Mouse (Mus musculus): Measurements from ENCODE around the gene Prdm2.

Prdm2 gene

GRCm38 (mm10) chr4:143106566-143106965 is 106.2 kb downstream of the Prdm2 start:
- DNase-seq (ENCODE audit: low spot score), result no peak

DNA sequence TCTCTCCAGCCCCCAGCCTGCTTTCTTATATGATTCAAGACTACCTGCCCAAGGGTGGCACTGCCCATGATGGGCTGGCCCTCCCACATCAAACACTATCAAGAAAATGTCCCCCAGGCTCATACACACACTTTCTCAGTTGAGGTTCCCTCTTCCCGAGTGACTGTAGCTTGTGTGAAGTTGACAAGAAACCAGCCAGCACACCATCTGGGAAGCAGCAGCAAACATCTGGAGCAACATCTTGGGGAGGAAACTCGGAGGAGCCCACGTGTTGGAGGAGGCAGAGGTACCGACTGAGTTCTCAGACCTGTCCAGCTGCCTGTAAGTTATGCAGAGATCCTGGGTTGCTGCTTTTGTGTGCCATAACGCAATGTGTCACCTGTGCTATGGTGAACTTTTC is 108.1 kb downstream of the Prdm2 start:
- no peak for DNase-seq (ENCODE audit: low spot score)

GRCm38 (mm10) chr4:143103811-143104210 is 109.0 kb downstream of the Prdm2 start:
- DNase-seq (ENCODE audit: low spot score), result no peak

DNA sequence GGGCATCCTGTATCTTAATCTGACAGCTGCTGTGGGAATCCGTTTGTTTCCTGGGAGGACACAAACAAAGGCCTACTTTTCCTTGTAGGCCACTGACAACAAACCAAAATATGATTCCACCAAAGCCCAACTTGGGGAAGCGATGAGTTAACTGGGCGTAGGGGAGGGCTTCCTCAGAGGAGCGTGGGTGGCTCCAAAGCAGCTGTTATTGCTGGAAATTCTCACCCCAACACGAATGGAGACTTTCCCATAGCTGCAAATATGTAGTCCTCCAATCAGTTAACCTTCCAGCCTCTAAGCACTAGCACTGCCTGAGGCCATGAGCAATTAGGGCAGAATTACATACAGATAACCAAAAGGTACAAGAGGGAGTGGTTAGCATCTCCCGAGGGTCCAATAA is 112.6 kb downstream of the Prdm2 start:
- no peak for DNase-seq (ENCODE audit: low spot score)

DNA sequence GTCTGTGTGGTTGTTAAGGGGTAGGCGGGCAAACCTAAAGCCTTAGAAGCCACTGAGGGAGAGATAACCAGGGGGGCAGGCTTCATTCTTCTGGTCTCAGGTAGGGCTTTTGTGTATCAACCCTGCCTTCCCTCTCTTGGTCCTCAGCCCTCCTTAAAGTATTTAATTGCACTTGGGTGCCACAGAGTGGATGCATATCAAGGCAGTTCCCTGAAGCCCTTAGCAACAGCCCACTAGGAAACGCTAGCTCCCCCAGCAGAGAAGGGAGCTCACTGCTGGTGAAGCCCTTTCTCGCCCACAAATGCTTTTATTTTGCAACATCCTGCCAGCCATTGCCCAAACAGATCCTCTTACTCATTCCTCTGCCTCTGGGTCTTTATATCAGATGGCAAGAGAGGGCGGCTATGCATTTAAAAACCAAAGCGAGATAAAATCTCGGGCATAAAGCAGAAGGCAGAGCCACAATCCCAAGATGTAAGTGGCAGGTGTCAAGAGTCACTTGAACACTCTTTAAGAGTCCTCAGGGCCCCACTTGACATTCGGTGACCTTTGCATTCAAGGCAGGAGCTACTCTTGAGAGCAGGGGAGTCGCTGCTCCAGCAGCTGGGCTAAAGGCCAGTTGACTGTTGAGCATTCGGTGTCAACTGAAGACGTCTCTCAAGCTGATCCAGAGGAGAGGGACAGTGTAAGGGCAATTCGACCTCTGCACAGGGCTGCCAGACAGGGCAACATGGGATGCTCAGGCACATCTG is 113.3 kb downstream of the Prdm2 start:
- DNase-seq (ENCODE audit: low spot score), result no peak

DNA sequence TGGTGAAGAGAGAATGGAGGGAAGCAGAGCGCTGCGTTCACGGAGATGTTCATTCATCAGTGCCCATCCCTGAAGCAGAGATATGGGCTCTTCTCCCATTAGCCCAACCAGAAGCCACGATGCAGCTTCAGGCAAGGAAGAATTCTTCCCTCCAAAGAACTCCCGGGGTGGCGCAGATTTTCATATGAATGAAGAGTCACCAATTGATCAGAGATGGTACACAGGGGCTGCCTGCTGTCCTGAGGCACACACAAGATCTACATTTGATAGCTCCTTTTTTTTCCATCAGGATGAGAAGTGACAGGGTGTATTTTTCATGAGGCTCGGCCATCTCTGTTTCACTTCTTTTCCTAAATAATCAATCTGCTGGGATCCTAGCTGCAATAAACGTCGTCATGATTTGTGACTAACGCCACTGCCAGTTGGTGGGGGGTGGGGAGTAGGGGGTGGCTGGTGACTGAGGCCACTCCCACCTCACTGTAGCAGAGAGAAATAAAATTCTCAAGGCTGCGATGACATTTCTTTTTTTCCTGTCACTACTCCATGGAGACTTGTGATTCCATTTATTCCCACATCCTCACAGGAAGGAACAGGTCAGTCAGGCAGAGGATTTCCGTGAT is 120.6 kb downstream of the Prdm2 start:
- DNase-seq (ENCODE audit: low spot score), result no peak

DNA sequence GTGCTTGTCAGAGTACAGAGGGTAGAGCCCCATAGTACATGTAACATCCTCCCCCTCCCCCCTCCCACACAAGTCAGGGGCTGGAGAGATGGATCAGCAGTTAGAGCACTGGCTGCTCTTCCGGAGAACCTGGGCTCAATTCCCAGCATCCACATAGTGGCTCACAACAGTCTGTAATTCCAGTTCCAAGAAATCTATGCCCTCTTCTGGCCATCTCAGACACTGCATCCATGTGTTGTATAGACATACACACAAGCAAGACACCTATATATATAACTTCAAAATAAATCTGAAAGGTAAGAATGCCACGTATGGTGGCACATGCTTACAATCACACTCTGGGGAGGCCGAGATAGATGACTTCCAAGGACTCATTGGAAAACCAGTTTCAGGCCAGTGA is 122.2 kb downstream of the Prdm2 start:
- no peak for DNase-seq (ENCODE audit: low spot score)

DNA sequence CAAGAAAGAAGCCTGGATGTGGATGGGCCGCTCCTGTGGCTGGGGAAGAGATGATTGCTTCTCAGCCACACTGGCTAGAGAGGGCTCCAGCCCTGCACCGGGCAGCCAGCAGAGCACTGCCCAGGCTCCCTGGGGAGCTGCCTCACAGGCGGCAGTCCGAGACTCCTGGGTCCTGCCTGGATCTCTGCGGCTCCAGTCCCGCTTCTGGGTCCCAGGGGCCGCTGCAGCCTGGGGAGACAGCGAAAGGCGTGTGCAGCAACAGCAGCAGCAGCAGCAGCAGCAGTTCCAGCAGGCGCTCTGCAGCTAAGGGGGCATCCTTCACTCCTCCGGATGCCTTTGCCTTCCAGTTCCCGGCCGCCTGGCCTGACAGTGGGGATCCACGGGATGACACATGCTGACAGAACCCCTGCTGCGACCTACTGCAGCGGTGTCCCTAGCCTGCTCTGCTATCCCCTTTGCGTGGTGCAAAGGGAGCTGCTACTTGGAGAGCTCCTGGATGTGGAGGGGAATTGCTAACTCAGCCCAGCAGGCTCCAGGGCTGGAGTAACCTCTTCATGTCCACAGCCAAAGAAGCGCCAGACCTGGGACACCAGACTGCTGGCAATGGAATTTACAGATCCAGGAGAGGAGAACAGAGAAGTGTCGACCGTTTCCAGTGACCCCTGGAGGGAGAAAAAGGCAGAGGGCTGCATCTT is 138.6 kb downstream of the Prdm2 start:
- DNase-seq (ENCODE audit: low spot score), result no peak

DNA sequence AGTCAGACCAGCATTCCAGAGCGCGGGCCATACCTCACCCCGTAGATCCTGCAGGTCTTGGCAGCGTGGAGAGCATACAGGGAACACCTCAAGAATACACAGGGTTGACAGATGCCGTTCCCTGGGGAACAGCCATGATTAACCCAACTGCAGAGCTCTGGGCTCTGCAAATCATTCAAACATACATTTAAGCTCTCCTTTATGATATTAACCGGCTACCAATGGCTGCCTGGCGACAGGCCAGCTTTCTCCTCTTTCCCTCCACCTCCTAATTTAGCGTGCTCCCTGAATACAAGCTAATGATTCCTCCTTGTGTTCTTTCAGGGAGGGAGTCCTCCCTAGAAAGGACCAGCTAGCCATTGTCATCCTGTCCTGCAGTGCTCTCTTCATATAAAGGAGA is 141.0 kb downstream of the Prdm2 start:
- no peak for DNase-seq (ENCODE audit: low spot score)

GRCm38 (mm10) chr4:143067006-143067405 is 145.8 kb downstream of the Prdm2 start:
- DNase-seq (ENCODE audit: low spot score), result no peak

DNA sequence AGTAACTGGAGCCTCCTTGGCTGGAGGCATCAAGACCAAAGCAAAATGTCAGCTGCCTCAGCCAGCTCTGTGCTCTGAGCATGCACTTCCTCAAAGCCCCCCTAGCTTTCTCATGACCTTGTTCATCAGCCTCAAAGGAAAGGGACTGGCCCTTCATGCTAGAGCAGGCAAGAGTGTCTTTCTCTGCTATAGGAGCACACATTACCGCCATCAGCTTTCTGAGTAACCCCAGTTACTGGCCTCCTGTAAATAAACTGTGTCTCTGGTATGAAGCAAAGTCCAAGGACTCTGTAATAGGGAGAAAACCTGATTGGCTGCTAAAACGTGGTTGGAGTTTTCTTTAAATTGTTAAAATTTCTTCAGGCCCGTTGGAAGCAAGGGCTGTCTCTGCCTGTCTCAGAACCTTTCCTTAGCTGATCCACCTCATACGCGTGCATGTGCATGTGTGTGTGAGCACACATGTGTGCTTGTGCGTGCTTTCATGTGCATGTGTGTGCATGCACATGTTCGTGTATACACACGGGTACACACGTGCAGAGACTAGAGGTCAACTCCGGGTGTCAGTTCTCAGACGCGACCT is 153.9 kb downstream of the Prdm2 start:
- no peak for DNase-seq (ENCODE audit: low spot score)

Data from MN1 (cell line).